Mouse (Mus musculus): ENCODE data around the gene Cyp2c39. TPM values are rescaled to one million over a fixed set of nuclear protein-coding genes. Genes with fewer than 3 reads are reported as not detected.
"Not testable (repeated sequence)": the region's sequence is repeated elsewhere in the genome, so short reads cannot be mapped to it uniquely, and the experiment has no call there.

The Cyp2c39 gene
- not detected for total RNA-seq (2022)

DNA sequence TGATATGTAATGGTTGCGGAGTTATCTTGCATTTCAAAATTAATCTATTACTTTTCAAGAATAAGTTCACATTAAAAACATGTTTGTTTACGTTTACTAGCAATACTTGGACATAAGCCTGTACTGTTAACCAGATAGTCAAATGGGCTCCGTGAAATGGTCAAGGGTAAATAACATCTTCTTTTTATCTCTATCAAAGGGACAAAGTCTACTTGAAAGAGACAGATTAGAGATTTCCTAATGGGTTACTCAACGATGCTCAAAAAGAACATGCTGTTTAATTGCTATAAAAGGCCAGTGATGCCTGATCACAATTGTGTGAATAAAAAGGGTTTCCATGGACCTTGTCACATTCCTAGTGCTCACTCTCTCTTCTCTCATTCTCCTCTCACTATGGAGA, at the start of gene Cyp2c39:
Gene Cyp2c39 (plus strand): TSS at position 329 of the 400 bp plus-strand sequence.
- no peak for DNase-seq (ENCODE audit: low spot score)

- DNase-seq (ENCODE audit: low spot score), result no peak
These were observed 47.7 kb upstream of the Cyp2c39 start, which contains the start of gene Cyp2c38 for GRCm38 (mm10) chr19:39462941-39463340. Gene Cyp2c38 (minus strand): TSS chr19:39463075.

GRCm38 (mm10) chr19:39463923-39464322, 46.7 kb upstream of the Cyp2c39 start:
- DNase-seq (ENCODE audit: low spot score), result no peak

DNA sequence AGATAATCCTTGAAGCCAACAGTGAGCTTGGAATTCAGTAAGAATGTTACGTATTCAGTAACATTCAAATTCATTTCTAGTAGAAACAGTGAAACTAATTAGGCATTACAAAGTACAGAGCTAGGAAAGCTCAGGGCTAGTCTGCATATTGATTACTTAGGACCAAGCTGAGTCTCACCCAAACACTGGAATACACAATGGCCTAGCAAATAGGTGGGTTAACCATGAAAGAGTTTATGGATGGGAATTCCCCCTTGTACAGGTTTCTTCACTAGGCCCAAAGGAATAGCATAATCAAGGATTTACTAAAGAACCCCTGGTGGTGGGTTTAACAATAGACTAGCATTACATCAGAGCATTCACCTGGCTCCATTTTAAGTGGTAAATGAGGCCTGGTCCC, 26.7 kb upstream of the Cyp2c39 start:
- DNase-seq (ENCODE audit: low spot score), result not testable (repeated sequence)

DNA sequence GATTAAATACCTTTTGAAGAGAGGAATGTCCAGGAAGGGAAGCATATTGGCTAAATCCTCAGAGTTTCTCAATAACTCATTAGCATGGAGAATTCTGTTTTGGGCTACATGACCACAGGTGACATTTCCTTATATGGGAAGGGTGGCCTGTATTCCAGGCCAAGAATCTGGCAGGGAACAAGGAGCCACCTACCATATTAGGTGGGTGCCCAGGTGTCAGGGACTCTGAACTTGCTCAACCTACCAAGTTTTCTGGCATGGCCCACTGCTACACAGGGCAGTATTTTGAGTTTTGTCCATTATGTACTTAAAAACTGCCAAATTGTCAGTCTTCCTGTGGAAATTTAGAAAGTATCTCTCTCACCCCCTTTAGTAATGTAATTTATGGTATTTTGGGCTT, 4.3 kb upstream of the Cyp2c39 start:
- no peak for DNase-seq (ENCODE audit: low spot score)

GRCm38 (mm10) chr19:39509533-39509932, 1.1 kb upstream of the Cyp2c39 start:
- DNase-seq (ENCODE audit: low spot score), result no peak

Other genes starting within 250 kb of the Cyp2c39 start
- not detected for gene Cyp2c29, start 241.5 kb upstream of the Cyp2c39 start, total RNA-seq (2022)
- not detected for gene Cyp2c38, start 47.8 kb upstream of the Cyp2c39 start, total RNA-seq (2022)
- not detected for gene Cyp2c67, start 138.2 kb downstream of the Cyp2c39 start, total RNA-seq (2022)
- gene Cyp2c68, start 230.2 kb downstream of the Cyp2c39 start, total RNA-seq (2022), result not detected

Measured in heart, adult 8-10 months (tissue).